Mouse (Mus musculus): ENCODE measurements around the gene Smco3. TPM values are rescaled to one million over a fixed set of nuclear protein-coding genes. Genes with fewer than 3 reads are reported as not detected.
A peak's percentile ranks its signal among the peaks of the same experiment; 100 is the strongest.

The Smco3 gene
- polyA plus RNA-seq, 1 experiment = not detected

DNA sequence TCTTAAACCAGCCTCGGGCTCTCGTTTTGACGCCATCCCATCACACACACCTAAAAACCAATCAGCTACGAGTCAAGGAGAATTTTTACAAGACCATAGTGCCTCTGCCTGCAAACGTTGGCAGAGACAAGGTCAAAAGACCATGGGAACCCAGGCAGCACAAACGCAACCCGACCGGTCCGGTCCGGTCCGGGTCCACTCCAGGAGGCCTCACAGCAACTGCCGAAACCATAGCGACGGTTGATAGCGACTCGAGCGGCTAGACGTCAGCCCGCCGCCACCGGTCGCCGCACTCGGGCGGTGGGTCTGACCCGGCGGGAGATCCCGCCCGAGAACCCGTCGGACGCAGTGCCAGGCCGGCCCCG is 7.8 kb downstream of the Smco3 start, which contains the start of gene BC049715:
Gene BC049715 (plus strand): TSS at position 111 of the 365 bp plus-strand sequence.
- peaks cover 32% of the 10 kb centered on the region for H3K36me3 ChIP-seq (replicated peaks; ENCODE audit: low read length)
- H3K4me3 ChIP-seq (replicated peaks) = peak within 1 kb of the TSS; percentile 97
- H3K9me3 ChIP-seq = no peaks in the 10 kb centered on the region
- TF ChIP-seq FLI1 (IDR thresholded peaks at IDR 0.05; ENCODE audit: low read length) (no peak), GATA1 (IDR thresholded peaks at IDR 0.05; ENCODE audit: borderline replicate concordance, low read length) (no peak)
- no peaks in the 10 kb centered on the region for H3K27me3 ChIP-seq (replicated peaks)
- peaks cover 29% of the 10 kb centered on the region for H3K4me1 ChIP-seq

DNA sequence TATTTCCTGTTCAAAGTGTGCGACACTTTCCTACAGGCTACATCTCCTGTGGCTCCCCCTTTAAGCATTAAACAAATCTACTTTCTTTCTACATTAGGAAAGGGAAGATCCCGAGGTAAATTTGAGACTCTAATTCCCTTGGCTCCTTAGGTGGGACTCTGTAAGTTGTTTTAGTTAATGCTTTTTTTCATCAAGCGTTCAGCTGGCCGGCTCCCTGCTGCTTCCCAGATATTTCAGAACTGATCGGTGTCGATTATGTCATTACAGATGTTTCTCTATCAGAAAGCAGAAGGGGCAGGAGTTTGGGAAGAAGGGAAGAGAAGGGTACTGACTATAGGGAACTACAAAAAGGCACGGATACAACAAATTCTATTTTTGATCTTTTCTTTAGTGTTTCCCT is 8.1 kb downstream of the Smco3 start:
- TF ChIP-seq GATA1 (IDR thresholded peaks at IDR 0.05; ENCODE audit: borderline replicate concordance, low read length) = no peak
- no peaks in the 10 kb centered on the region for H3K27me3 ChIP-seq (replicated peaks)
- H3K4me3 ChIP-seq (replicated peaks) = peak overlapping the region; percentile 97
- H3K9me3 ChIP-seq = no peaks in the 10 kb centered on the region
- H3K4me1 ChIP-seq = peaks cover 28% of the 10 kb centered on the region
- peaks cover 35% of the 10 kb centered on the region for H3K36me3 ChIP-seq (replicated peaks; ENCODE audit: low read length)

DNA sequence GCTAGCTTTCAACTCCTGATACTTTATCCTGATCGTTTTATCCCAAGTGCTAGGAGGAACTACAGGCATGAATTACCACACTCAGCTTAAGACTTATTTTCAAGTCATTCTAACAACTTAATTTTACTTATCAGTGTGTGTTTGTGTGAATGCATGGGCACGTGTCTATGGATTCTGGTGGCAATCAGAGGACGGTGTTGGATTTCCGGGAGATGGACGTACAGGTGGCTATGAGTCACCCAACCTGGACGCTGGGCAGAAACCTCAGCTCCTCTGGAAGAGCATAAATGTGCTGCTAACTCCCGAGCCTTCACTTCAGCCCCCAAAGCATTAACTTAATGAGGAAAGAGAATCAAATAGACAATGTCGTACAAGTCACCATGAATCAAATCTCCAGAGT is 10.3 kb downstream of the Smco3 start:
- Histone ChIP-seq H3K4me1 (peaks cover 20% of the 10 kb centered on the region), H3K36me3 (replicated peaks; ENCODE audit: low read length) (peaks cover 57% of the 10 kb centered on the region), H3K9me3 (no peaks in the 10 kb centered on the region), H3K27me3 (replicated peaks) (no peaks in the 10 kb centered on the region), H3K4me3 (replicated peaks) (no peak overlapping the region)
- TF ChIP-seq FLI1 (IDR thresholded peaks at IDR 0.05; ENCODE audit: low read length) = no peak
- TF ChIP-seq GATA1 (IDR thresholded peaks at IDR 0.05; ENCODE audit: borderline replicate concordance, low read length) = no peak

DNA sequence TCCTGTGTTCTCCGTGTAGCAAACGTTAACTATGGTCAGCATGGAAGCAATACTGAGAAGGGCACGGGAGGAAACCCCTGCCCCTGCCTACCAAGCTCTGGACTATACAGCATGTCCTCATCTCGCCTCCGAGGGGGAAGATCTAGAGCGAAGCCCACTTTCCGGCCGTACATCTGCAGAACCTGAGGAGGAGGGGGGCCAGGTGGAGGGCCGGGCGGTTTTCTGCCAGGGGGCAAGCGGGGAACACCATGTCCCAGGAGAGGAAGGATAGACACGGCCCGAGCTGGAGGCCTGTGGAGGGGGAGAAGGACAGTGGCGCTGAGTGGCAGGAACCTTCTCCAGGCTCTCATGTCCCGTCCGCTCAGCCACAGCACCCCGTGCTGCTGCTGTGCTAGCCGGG is 14.2 kb downstream of the Smco3 start:
- peaks cover 93% of the 10 kb centered on the region for H3K36me3 ChIP-seq (replicated peaks; ENCODE audit: low read length)
- no peaks in the 10 kb centered on the region for H3K9me3 ChIP-seq
- no peak overlapping the region for H3K4me3 ChIP-seq (replicated peaks)
- H3K27me3 ChIP-seq (replicated peaks) = no peaks in the 10 kb centered on the region
- peaks cover 7% of the 10 kb centered on the region for H3K4me1 ChIP-seq
- TF ChIP-seq FLI1 (IDR thresholded peaks at IDR 0.05; ENCODE audit: low read length) = no peak
- no peak for TF ChIP-seq GATA1 (IDR thresholded peaks at IDR 0.05; ENCODE audit: borderline replicate concordance, low read length)

DNA sequence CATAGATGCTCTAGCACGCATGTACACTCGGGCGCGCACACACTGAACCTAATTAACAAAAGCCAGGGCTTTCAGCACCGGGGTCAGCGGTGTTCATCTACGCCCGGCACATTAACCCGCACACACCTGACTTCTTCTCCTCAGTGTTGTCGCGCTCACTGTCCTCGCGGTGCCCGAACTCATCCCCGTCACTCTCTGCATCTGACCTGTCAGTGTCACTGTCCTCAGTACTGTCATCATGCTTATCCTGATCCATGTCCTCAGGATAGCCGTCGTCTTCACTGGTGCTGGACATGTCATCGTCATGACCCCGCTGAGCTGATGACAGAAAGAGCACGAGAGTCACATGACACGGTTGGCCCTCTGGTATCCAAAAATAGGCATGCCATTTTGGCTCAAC is 14.9 kb downstream of the Smco3 start:
- Histone ChIP-seq H3K9me3 (no peaks in the 10 kb centered on the region), H3K4me3 (replicated peaks) (peak overlapping the region; percentile 46), H3K27me3 (replicated peaks) (no peaks in the 10 kb centered on the region), H3K36me3 (replicated peaks; ENCODE audit: low read length) (peaks cover 95% of the 10 kb centered on the region), H3K4me1 (peaks cover 8% of the 10 kb centered on the region)
- TF ChIP-seq GATA1 (IDR thresholded peaks at IDR 0.05; ENCODE audit: borderline replicate concordance, low read length) (no peak), FLI1 (IDR thresholded peaks at IDR 0.05; ENCODE audit: low read length) (no peak)

DNA sequence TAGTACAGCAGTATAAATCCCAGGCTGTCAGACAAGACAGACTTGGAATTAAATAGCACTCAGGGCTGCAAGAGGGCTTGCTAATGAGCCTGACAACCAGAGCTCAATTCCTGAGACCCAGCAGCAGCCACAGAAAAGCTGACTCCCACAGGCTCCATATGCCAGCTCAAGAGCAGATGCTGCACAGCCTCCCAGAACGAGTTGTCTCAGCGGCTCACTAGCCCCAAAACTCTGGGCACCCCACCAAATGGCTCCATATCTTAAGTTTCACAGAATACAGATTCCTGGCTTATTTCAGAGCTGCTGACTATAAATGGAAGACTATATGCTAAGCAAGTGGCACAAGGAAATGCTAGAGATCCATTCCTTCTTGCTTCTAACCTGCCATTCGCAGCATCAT is 17.7 kb downstream of the Smco3 start:
- TF ChIP-seq FLI1 (IDR thresholded peaks at IDR 0.05; ENCODE audit: low read length) (no peak), GATA1 (IDR thresholded peaks at IDR 0.05; ENCODE audit: borderline replicate concordance, low read length) (no peak)
- Histone ChIP-seq H3K36me3 (replicated peaks; ENCODE audit: low read length) (peaks cover 98% of the 10 kb centered on the region), H3K27me3 (replicated peaks) (no peaks in the 10 kb centered on the region), H3K4me1 (peaks cover 19% of the 10 kb centered on the region), H3K9me3 (no peaks in the 10 kb centered on the region), H3K4me3 (replicated peaks) (no peak overlapping the region)

DNA sequence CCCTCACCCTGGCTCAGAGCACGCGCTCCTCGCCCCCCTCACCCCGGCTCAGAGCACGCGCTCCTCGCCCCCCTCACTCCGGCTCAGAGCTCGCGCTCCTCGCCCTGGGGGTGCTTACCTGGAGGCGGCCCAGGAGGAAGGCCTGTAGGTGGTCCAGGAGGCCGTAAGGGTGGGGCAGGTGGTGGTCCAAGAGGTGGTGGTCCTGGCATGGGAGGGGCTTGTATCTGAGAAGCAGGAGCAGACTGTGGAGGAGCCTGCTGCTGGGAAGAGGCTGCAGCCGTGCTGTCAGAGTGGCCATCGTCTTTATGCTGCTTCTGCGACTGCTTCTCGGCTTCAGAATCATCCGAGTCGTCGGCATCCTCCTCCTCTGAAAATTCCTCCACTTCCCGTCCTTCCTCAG is 18.4 kb downstream of the Smco3 start:
- H3K36me3 ChIP-seq (replicated peaks; ENCODE audit: low read length) = peaks cover 98% of the 10 kb centered on the region
- TF ChIP-seq GATA1 (IDR thresholded peaks at IDR 0.05; ENCODE audit: borderline replicate concordance, low read length) (no peak), FLI1 (IDR thresholded peaks at IDR 0.05; ENCODE audit: low read length) (no peak)

DNA sequence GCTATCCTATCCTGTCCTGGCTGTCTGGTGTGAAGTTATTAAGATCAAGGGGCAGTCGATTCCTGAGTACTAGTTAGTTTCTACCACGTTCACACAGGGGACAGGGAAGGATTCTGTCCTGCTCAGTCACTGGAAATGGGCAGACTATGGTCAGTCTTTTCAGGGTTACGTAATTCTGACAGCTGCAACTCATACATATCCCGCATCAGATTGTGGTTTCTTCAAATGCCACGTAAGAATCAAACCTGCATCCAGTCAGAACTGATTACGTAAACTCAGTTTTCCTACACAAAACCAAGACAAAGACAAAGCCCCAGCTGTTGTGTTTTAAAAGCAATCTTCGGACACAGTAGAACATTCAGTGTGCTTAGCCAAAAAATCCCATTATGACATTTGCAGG is 19.9 kb downstream of the Smco3 start:
- Histone ChIP-seq H3K9me3 (no peaks in the 10 kb centered on the region), H3K27me3 (replicated peaks) (no peaks in the 10 kb centered on the region), H3K4me3 (replicated peaks) (no peak overlapping the region), H3K4me1 (peaks cover 32% of the 10 kb centered on the region), H3K36me3 (replicated peaks; ENCODE audit: low read length) (peaks cover 98% of the 10 kb centered on the region)
- TF ChIP-seq GATA1 (IDR thresholded peaks at IDR 0.05; ENCODE audit: borderline replicate concordance, low read length) = no peak
- TF ChIP-seq FLI1 (IDR thresholded peaks at IDR 0.05; ENCODE audit: low read length) = no peak

More for the DNA sequence above, 18.4 kb downstream of the Smco3 start:
- Histone ChIP-seq H3K27me3 (replicated peaks) (no peaks in the 10 kb centered on the region), H3K4me1 (peaks cover 23% of the 10 kb centered on the region), H3K4me3 (replicated peaks) (no peak overlapping the region), H3K9me3 (no peaks in the 10 kb centered on the region)

DNA sequence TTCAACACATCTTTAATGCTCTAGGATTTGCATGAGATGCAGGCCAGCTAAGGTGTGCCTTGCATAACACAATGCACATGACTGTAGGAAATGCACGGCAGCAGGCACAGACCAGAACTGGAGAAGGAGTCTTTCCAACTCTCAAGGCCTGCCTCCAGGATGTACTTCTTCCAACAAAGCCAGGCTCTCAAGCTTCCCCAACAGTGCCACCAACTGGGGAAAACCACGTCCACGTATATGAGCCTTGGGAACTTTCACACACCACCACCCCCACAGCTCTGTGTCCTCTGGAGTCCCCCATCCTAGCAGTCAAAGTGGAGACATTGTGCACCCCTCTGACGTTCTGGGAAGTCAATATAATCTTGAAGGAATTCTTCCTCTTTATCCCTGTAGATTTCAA is 22.1 kb downstream of the Smco3 start:
- H3K27me3 ChIP-seq (replicated peaks) = no peaks in the 10 kb centered on the region
- no peaks in the 10 kb centered on the region for H3K9me3 ChIP-seq
- TF ChIP-seq GATA1 (IDR thresholded peaks at IDR 0.05; ENCODE audit: borderline replicate concordance, low read length) = no peak
- no peak for TF ChIP-seq FLI1 (IDR thresholded peaks at IDR 0.05; ENCODE audit: low read length)
- H3K4me3 ChIP-seq (replicated peaks) = peak overlapping the region; percentile 46
- peaks cover 40% of the 10 kb centered on the region for H3K4me1 ChIP-seq
- H3K36me3 ChIP-seq (replicated peaks; ENCODE audit: low read length) = peaks cover 85% of the 10 kb centered on the region

DNA sequence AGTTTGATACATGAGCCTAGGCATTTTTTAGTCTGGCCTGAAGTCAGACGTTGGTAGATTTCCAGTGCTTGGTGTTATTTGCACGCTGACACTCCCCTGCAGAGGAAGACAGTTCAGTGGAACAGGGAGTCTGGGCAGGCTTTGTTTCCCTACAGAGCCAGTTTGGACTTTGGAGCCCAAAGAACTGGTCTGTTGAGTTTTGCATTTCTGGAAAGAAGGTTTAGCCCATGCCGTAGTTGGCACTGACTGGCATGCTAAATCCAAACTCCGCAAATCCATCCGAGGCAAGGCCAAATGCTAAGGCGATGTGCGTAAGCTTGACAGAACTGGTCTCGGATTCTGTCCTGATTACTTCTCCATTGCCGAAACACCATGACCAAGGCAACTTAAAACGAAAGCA is 24.1 kb downstream of the Smco3 start:
- no peak for TF ChIP-seq GATA1 (IDR thresholded peaks at IDR 0.05; ENCODE audit: borderline replicate concordance, low read length)
- Histone ChIP-seq H3K4me1 (peaks cover 56% of the 10 kb centered on the region), H3K4me3 (replicated peaks) (no peak overlapping the region), H3K36me3 (replicated peaks; ENCODE audit: low read length) (peaks cover 66% of the 10 kb centered on the region), H3K27me3 (replicated peaks) (no peaks in the 10 kb centered on the region), H3K9me3 (no peaks in the 10 kb centered on the region)

DNA sequence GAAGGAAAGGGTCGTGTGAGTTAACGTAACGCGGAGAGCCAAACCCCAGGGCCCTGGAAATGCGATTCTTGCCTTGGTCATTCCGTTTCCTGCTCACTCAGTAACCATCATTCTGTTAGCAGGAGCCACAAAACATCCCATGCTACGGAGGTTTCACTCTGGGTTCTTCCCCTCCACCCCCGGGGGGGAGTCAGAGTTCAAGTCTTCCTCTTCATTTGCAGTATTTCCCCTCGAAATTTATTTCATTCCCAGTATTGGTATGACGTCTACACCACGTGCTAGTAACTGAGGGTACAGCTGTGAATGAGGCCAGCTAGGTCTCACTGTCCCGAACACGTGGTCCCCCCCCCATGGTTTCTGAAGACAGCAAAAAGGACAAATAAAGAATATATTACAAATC is 25.6 kb downstream of the Smco3 start:
- peaks cover 62% of the 10 kb centered on the region for H3K4me1 ChIP-seq
- peak overlapping the region; percentile 94 for H3K4me3 ChIP-seq (replicated peaks)
- TF ChIP-seq FLI1 (IDR thresholded peaks at IDR 0.05; ENCODE audit: low read length) = no peak
- TF ChIP-seq GATA1 (IDR thresholded peaks at IDR 0.05; ENCODE audit: borderline replicate concordance, low read length) = no peak
- H3K36me3 ChIP-seq (replicated peaks; ENCODE audit: low read length) = peaks cover 52% of the 10 kb centered on the region
- H3K27me3 ChIP-seq (replicated peaks) = no peaks in the 10 kb centered on the region
- no peaks in the 10 kb centered on the region for H3K9me3 ChIP-seq

Data from megakaryocyte, embryonic 14.5 days (primary cell).